Mouse (Mus musculus) MEL (cell line): ENCODE measurements around the gene Atg14.

ENCODE experiments used
- CTCF ChIP-seq, 3 experiments: IDR thresholded peaks in 2 of 3; conservative IDR thresholded peaks in 1 of 3; 2 replicates each; pipeline ENCODE4 v1.5.1; 2011 to 2012; ENCODE audit warnings: low read length in 3 of 3, low read depth in 2 of 3, mild to moderate bottlenecking in 2 of 3, improper control_type of control experiment in 1 of 3, inconsistent platforms in 1 of 3, mixed read lengths in 1 of 3, moderate library complexity in 1 of 3; ENCODE audit not compliant: control insufficient read depth in 1 of 3, insufficient read depth in 1 of 3, poor library complexity in 1 of 3, severe bottlenecking in 1 of 3
- EP300 ChIP-seq, 2 experiments: IDR thresholded peaks; 2 replicates each; pipeline ENCODE4 v1.6.1; 2011; ENCODE audit warnings: improper control_type of control experiment in 2 of 2, low read length in 2 of 2, low read depth in 1 of 2, mild to moderate bottlenecking in 1 of 2
- GABPA ChIP-seq: IDR thresholded peaks from 2 replicates; pipeline ENCODE4 v1.6.1; 2012; ENCODE audit warnings: low read depth, mild to moderate bottlenecking, inconsistent platforms, low read length, improper control_type of control experiment, moderate library complexity
- GATA1 ChIP-seq: IDR thresholded peaks from 2 replicates; pipeline ENCODE4 v1.6.1; 2011; ENCODE audit warnings: low read depth, low read length, improper control_type of control experiment
- MAFK ChIP-seq: IDR thresholded peaks from 2 replicates; pipeline ENCODE4 v1.6.1; 2011; ENCODE audit warnings: low read depth, mild to moderate bottlenecking, low read length, improper control_type of control experiment, borderline replicate concordance
- MEF2A ChIP-seq: IDR thresholded peaks from 2 replicates; pipeline ENCODE4 v1.6.1; 2014; ENCODE audit warnings: low read depth, mild to moderate bottlenecking, inconsistent platforms, low read length, improper control_type of control experiment; ENCODE audit not compliant: poor library complexity, insufficient replicate concordance, severe bottlenecking; ENCODE audit errors: extremely low read depth
- MXI1 ChIP-seq: IDR thresholded peaks from 2 replicates; pipeline ENCODE4 v1.6.1; 2011; ENCODE audit warnings: mild to moderate bottlenecking, low read depth, low read length, improper control_type of control experiment
- POLR2A ChIP-seq, 2 experiments: IDR thresholded peaks; 2 replicates each; pipeline ENCODE4 v1.6.1; 2011 to 2012; ENCODE audit warnings: low read length in 2 of 2, mild to moderate bottlenecking in 2 of 2, control low read depth in 1 of 2, improper control_type of control experiment in 1 of 2, low read depth in 1 of 2, moderate library complexity in 1 of 2; ENCODE audit not compliant: control insufficient read depth in 1 of 2, insufficient read depth in 1 of 2, poor library complexity in 1 of 2

DNA sequence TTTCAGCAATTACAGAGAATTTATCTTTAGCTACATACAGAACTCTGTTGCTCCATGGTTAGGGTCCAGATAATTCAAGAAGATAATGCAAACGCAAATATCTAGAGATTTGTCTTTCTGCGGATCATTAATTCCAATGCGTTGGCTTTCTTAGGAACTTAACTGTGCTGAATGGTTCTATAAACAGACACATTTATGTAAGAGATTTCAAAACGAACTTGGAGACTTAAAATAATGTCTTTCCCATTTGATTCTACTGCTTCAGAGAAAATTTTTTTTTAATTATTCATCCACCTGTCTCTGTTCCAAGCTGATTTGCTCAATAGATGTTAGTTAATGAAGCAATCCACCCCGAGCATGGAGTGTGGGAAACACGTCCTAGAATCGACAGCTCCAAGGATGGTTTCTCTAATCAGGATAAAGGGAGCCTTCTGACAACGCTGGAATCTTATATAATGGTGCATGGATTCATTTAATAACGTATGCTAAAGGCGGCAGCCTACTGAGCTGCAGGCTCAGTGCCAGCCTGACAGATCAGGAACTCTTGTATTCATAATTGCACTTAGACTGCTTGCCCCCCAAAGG is 20.0 kb upstream of the Atg14 start:
- TF ChIP-seq MEF2A, result no peak
- TF ChIP-seq POLR2A (IDR thresholded peaks at IDR 0.05; ENCODE audit: control insufficient read depth in 1 of 2, insufficient read depth in 1 of 2, low read depth in 1 of 2, low read length in 2 of 2, poor library complexity in 1 of 2), result no peak
- no peak for TF ChIP-seq CTCF (IDR thresholded peaks at IDR 0.05 in 2 of 3, conservative IDR thresholded peaks at IDR 0.05 in 1 of 3; ENCODE audit: control insufficient read depth in 1 of 3, insufficient read depth in 1 of 3, low read depth in 2 of 3, low read length in 3 of 3, poor library complexity in 1 of 3, severe bottlenecking in 1 of 3)
- no peak for TF ChIP-seq MXI1
- TF ChIP-seq EP300 (IDR thresholded peaks at IDR 0.05; ENCODE audit: low read depth in 1 of 2, low read length in 2 of 2), result no peak
- TF ChIP-seq MAFK, result no peak
- no peak for TF ChIP-seq GATA1
- no peak for TF ChIP-seq GABPA
